ENCODE assay signal across 9 mouse cellular contexts in genomic region chr3:138857805-138858546, GRCm38 (mm10).
A peak's percentile ranks its signal among the peaks of the same experiment; 100 is the strongest.
DNase-seq lines count a peak whose midpoint lies in the region; ATAC-seq lines count a peak whose summit lies in the region.
"Had no signal": no experiment of that assay in that cellular context is flagged by ENCODE, and none has a peak within 500 bp of the region (broad histone marks: within the 10 kb centered on the region; RNA-seq: fewer than 3 reads in every experiment).

No protein-coding gene starts in this region.

- no peak overlapping the region for H3K4me2 ChIP-seq in lung, embryonic 16.5 days (ENCODE audit: low read depth, low read length)
- peak overlapping the region; percentile 27; the same call in 1 of the 2 replicates for H3K4me2 ChIP-seq in stomach, embryonic 16.5 days (ENCODE audit: low read depth, low read length)

- no peaks in the 10 kb centered on the region for H3K27me3 ChIP-seq in lung, embryonic 16.5 days (ENCODE audit: control insufficient read depth, insufficient read depth, low read depth, low read length)
- H3K27me3 ChIP-seq in limb, embryonic 10.5 days (ENCODE audit: low read depth, poor library complexity, severe bottlenecking) = no peaks in the 10 kb centered on the region
- H3K27me3 ChIP-seq in stomach, embryonic 16.5 days (ENCODE audit: control insufficient read depth, insufficient read depth, low read length) = no peaks in the 10 kb centered on the region

- ATAC-seq in lung, embryonic 16.5 days (ENCODE audit: low read depth) = peak; percentile 76
- ATAC-seq in stomach, embryonic 16.5 days (ENCODE audit: insufficient read depth, low FRiP score) = peak; percentile 59
- ATAC-seq: activated CD4-positive, CD25-positive, alpha-beta regulatory T cell, adult 4 months had no signal

- no peak overlapping the region for H3K4me3 ChIP-seq in lung, embryonic 16.5 days (ENCODE audit: low read length)
- no peak overlapping the region for H3K4me3 ChIP-seq in limb, embryonic 10.5 days
- no peak overlapping the region for H3K4me3 ChIP-seq in stomach, embryonic 16.5 days (replicated peaks; ENCODE audit: low read length)

- no peaks in the 10 kb centered on the region for H3K9me3 ChIP-seq in lung, embryonic 16.5 days (ENCODE audit: control insufficient read depth, low read length)
- no peaks in the 10 kb centered on the region for H3K9me3 ChIP-seq in limb, embryonic 10.5 days (replicated peaks)
- H3K9me3 ChIP-seq in stomach, embryonic 16.5 days (replicated peaks; ENCODE audit: control insufficient read depth, low read length) = no peaks in the 10 kb centered on the region

- DNase-seq in adrenal gland, adult (ENCODE audit: inconsistent age in 2 of 2, low spot score in 1 of 2) = peak; percentile 57 to 86
- no peak for DNase-seq in adrenal gland, postnatal 4 days (ENCODE audit: low spot score in 2 of 2)
- no peak for DNase-seq in lung, postnatal 36 days
- DNase-seq in limb, embryonic 10.5 days (ENCODE audit: low spot score) = peak; percentile 49
- DNase-seq in thymus, postnatal 36 days = no peak
- DNase-seq in kidney, postnatal 10 days = no peak

- H3K9ac ChIP-seq in lung, embryonic 16.5 days (ENCODE audit: low read length) = no peak overlapping the region
- no peak overlapping the region; the same call in 1 of the 2 replicates for H3K9ac ChIP-seq in stomach, embryonic 16.5 days (ENCODE audit: low read length)

- no peaks in the 10 kb centered on the region for H3K36me3 ChIP-seq in lung, embryonic 16.5 days (ENCODE audit: control insufficient read depth, insufficient read depth, low read length)
- H3K36me3 ChIP-seq in limb, embryonic 10.5 days = no peaks in the 10 kb centered on the region
- no peaks in the 10 kb centered on the region for H3K36me3 ChIP-seq in stomach, embryonic 16.5 days (ENCODE audit: control insufficient read depth, insufficient read depth, low read length)

- WGBS in lung, embryonic 16.5 days = 42% methylated on average over 12 of the region's 12 CpGs
- WGBS in limb, embryonic 10.5 days = 61% methylated on average over 12 of the region's 12 CpGs
- 30% methylated on average over 12 of the region's 12 CpGs for WGBS in stomach, embryonic 16.5 days

- H3K4me1 ChIP-seq in lung, embryonic 16.5 days (replicated peaks; ENCODE audit: control insufficient read depth, insufficient read depth, low read length) = peaks cover 51% of the 10 kb centered on the region
- H3K4me1 ChIP-seq in limb, embryonic 10.5 days = peaks cover 69% of the 10 kb centered on the region
- H3K4me1 ChIP-seq in stomach, embryonic 16.5 days (ENCODE audit: control insufficient read depth, insufficient read depth, low read length) = peaks cover 46% of the 10 kb centered on the region

- H3K27ac ChIP-seq in lung, embryonic 16.5 days (ENCODE audit: low read length) = peak overlapping the region; percentile 84
- H3K27ac ChIP-seq in limb, embryonic 10.5 days = peak overlapping the region; percentile 84
- H3K27ac ChIP-seq in stomach, embryonic 16.5 days (ENCODE audit: low read length) = peak overlapping the region; percentile 79

Comparison
In these comparisons a context has a peak if more than half of its experiments do, and no peak if none do; other contexts are left out.
1. DNase-seq: peak in adrenal gland, adult (2 of 2) and limb, embryonic 10.5 days (single experiment); none in adrenal gland, postnatal 4 days (0 of 2), lung, postnatal 36 days (single experiment), thymus, postnatal 36 days (0 of 2) and kidney, postnatal 10 days (single experiment).
2. Peak in every context shown above with its lines, with median percentiles within 50 percentile points of each other: H3K27ac ChIP-seq.